Comparison of ENCODE assay signal across 8 mouse cellular contexts in genomic region chr1:133917456-133918087, GRCm38 (mm10). TPM values are rescaled to one million over a fixed set of nuclear protein-coding genes. Genes with fewer than 3 reads are reported as not detected.
DNase-seq lines count a peak whose midpoint lies in the region; ATAC-seq lines count a peak whose summit lies in the region.

No protein-coding gene starts in this region.

- H3K36me3 ChIP-seq in heart, embryonic 11.5 days (ENCODE audit: control insufficient read depth, insufficient read depth, low read length) = no peaks in the 10 kb centered on the region
- no peaks in the 10 kb centered on the region for H3K36me3 ChIP-seq in forebrain, embryonic 12.5 days (replicated peaks)
- H3K36me3 ChIP-seq in hindbrain, embryonic 13.5 days = no peaks in the 10 kb centered on the region
- 0 out of 2 replicates have a peak, but pooled peaks cover 3% of the 10 kb centered on the region for H3K36me3 ChIP-seq in lung, embryonic 15.5 days

- no peak overlapping the region for H3K4me2 ChIP-seq in heart, embryonic 11.5 days
- H3K4me2 ChIP-seq in forebrain, embryonic 12.5 days = peak overlapping the region; percentile 13
- peak overlapping the region; percentile 26 for H3K4me2 ChIP-seq in hindbrain, embryonic 13.5 days
- H3K4me2 ChIP-seq in lung, embryonic 15.5 days = peak overlapping the region; percentile 49

- 26% methylated on average over 11 of the region's 11 CpGs for WGBS in heart, embryonic 11.5 days (ENCODE audit: insufficient replicate concordance)
- WGBS in forebrain, embryonic 12.5 days = 24% methylated on average over 11 of the region's 11 CpGs
- 19% methylated on average over 11 of the region's 11 CpGs for WGBS in hindbrain, embryonic 13.5 days
- WGBS in lung, embryonic 15.5 days = 21% methylated on average over 11 of the region's 11 CpGs

- peaks cover 18% of the 10 kb centered on the region for H3K4me1 ChIP-seq in heart, embryonic 11.5 days (ENCODE audit: control insufficient read depth, insufficient read depth, low read length)
- H3K4me1 ChIP-seq in forebrain, embryonic 12.5 days = peaks cover 36% of the 10 kb centered on the region
- peaks cover 50% of the 10 kb centered on the region for H3K4me1 ChIP-seq in hindbrain, embryonic 13.5 days (replicated peaks)
- H3K4me1 ChIP-seq in lung, embryonic 15.5 days = peaks cover 78% of the 10 kb centered on the region

- 0 out of 2 replicates have a peak, but pooled peaks cover 2% of the 10 kb centered on the region for H3K27me3 ChIP-seq in heart, embryonic 11.5 days (ENCODE audit: control insufficient read depth, insufficient read depth, low read length)
- H3K27me3 ChIP-seq in forebrain, embryonic 12.5 days = peaks cover 11% of the 10 kb centered on the region
- no peaks in the 10 kb centered on the region for H3K27me3 ChIP-seq in hindbrain, embryonic 13.5 days
- H3K27me3 ChIP-seq in lung, embryonic 15.5 days = no peaks in the 10 kb centered on the region

- H3K9ac ChIP-seq in heart, embryonic 11.5 days (ENCODE audit: low read depth, low read length) = no peak overlapping the region
- no peak overlapping the region for H3K9ac ChIP-seq in forebrain, embryonic 12.5 days
- H3K9ac ChIP-seq in hindbrain, embryonic 13.5 days = peak overlapping the region; percentile 30; the same call in 1 of the 2 replicates
- 0 out of 2 replicates have a peak overlapping the region, but pooled peaks have one; percentile 1 for H3K9ac ChIP-seq in lung, embryonic 15.5 days

- H3K4me3 ChIP-seq in heart, embryonic 11.5 days (ENCODE audit: low read depth, low read length) = no peak overlapping the region
- no peak overlapping the region for H3K4me3 ChIP-seq in forebrain, embryonic 12.5 days (replicated peaks)
- no peak overlapping the region for H3K4me3 ChIP-seq in hindbrain, embryonic 13.5 days
- H3K4me3 ChIP-seq in lung, embryonic 15.5 days = no peak overlapping the region

- no peak for ATAC-seq in heart, embryonic 11.5 days (replicated peaks; ENCODE audit: insufficient number of reproducible peaks, low FRiP score, low TSS enrichment)
- ATAC-seq in forebrain, embryonic 12.5 days (ENCODE audit: low FRiP score) = peak; percentile 44; the same call in 1 of the 2 replicates
- ATAC-seq in hindbrain, embryonic 13.5 days (ENCODE audit: low FRiP score) = peak; percentile 25; the same call in 1 of the 2 replicates
- 0 out of 2 replicates have a peak, but pooled peaks have one; percentile 19 for ATAC-seq in lung, embryonic 15.5 days (ENCODE audit: borderline replicate concordance, extremely low read depth, low FRiP score, low TSS enrichment)
- no peak for ATAC-seq in granulocyte monocyte progenitor cell, adult 5-6 weeks (replicated peaks; ENCODE audit: poor library complexity, severe bottlenecking)
- no peak for ATAC-seq in erythroid progenitor cell, adult 5-6 weeks (replicated peaks; ENCODE audit: low FRiP score, poor library complexity, severe bottlenecking)

- H3K27ac ChIP-seq in heart, embryonic 11.5 days (ENCODE audit: low read depth, low read length) = no peak overlapping the region
- H3K27ac ChIP-seq in forebrain, embryonic 12.5 days = peak overlapping the region; percentile 68
- H3K27ac ChIP-seq in hindbrain, embryonic 13.5 days = peak overlapping the region; percentile 66
- H3K27ac ChIP-seq in lung, embryonic 15.5 days = peak overlapping the region; percentile 95

- DNase-seq in heart, adult 18-20 months = peak; percentile 82 to 86
- DNase-seq in thymus, postnatal 25 days = no peak

- no peaks in the 10 kb centered on the region for H3K9me3 ChIP-seq in heart, embryonic 11.5 days (replicated peaks; ENCODE audit: control insufficient read depth, low read length)
- no peaks in the 10 kb centered on the region for H3K9me3 ChIP-seq in forebrain, embryonic 12.5 days
- no peaks in the 10 kb centered on the region for H3K9me3 ChIP-seq in hindbrain, embryonic 13.5 days
- H3K9me3 ChIP-seq in lung, embryonic 15.5 days = no peaks in the 10 kb centered on the region

RNA-seq across cellular contexts. Expression of gene Prelp, which starts 3.6 kb away (rescaled TPM):
- total RNA-seq in heart, adult 18-20 months (2021) = 10 to 100 TPM; 23.4 to 28.7 TPM
- 0.55 and 1.1 TPM in 2 replicates for polyA plus RNA-seq in heart, embryonic 11.5 days (2014; fragmentation: Nextera tagmentation; extraction: Ambion mirVana)
- polyA plus RNA-seq in forebrain, embryonic 12.5 days (2016; fragmentation: Nextera tagmentation; extraction: Ambion mirVana) = 2.0 and 2.1 TPM in 2 replicates
- polyA plus RNA-seq in hindbrain, embryonic 13.5 days (2015; fragmentation: Nextera tagmentation; extraction: Ambion mirVana) = 10.2 and 14.8 TPM in 2 replicates
- polyA plus RNA-seq in lung, embryonic 15.5 days (2015; fragmentation: Nextera tagmentation; extraction: Ambion mirVana) = 17.1 and 19.6 TPM in 2 replicates
- not detected in 2 replicates for total RNA-seq in granulocyte monocyte progenitor cell, adult 5-6 weeks (2014; fragmentation: Nextera tagmentation)
- total RNA-seq in granulocyte monocyte progenitor cell, adult 5-6 weeks (2017) = not detected in 2 replicates
- 0.42 TPM in 1 of 2 replicates, not detected in the other for total RNA-seq in erythroid progenitor cell, adult 5-6 weeks (2015; ENCODE audit: low replicate concordance)
- 0.13 TPM in 1 of 2 replicates, not detected in the other for total RNA-seq in erythroid progenitor cell, adult 5-6 weeks (2017; ENCODE audit: low replicate concordance)

RNA-seq across cellular contexts. Expression of gene Optc, which starts 9.8 kb away (rescaled TPM):
- under 1 TPM; 0.23 to 0.37 TPM for total RNA-seq in heart, adult 18-20 months (2021)
- polyA plus RNA-seq in heart, embryonic 11.5 days (2014; fragmentation: Nextera tagmentation; extraction: Ambion mirVana) = 0.21 and 1.0 TPM in 2 replicates
- polyA plus RNA-seq in forebrain, embryonic 12.5 days (2016; fragmentation: Nextera tagmentation; extraction: Ambion mirVana) = 2.6 and 3.2 TPM in 2 replicates
- 2.7 and 3.6 TPM in 2 replicates for polyA plus RNA-seq in hindbrain, embryonic 13.5 days (2015; fragmentation: Nextera tagmentation; extraction: Ambion mirVana)
- 0.67 and 0.81 TPM in 2 replicates for polyA plus RNA-seq in lung, embryonic 15.5 days (2015; fragmentation: Nextera tagmentation; extraction: Ambion mirVana)
- total RNA-seq in granulocyte monocyte progenitor cell, adult 5-6 weeks (2014; fragmentation: Nextera tagmentation) = 1.2 TPM in 1 of 2 replicates, not detected in the other
- total RNA-seq in granulocyte monocyte progenitor cell, adult 5-6 weeks (2017) = not detected in 2 replicates
- not detected in 2 replicates for total RNA-seq in erythroid progenitor cell, adult 5-6 weeks (2015; ENCODE audit: low replicate concordance)
- not detected in 2 replicates for total RNA-seq in erythroid progenitor cell, adult 5-6 weeks (2017; ENCODE audit: low replicate concordance)

Comparison
In these comparisons a context has a peak if more than half of its experiments do, and no peak if none do; other contexts are left out.
1. ATAC-seq: peak in forebrain, embryonic 12.5 days (single experiment), hindbrain, embryonic 13.5 days (single experiment) and lung, embryonic 15.5 days (single experiment); none in heart, embryonic 11.5 days (single experiment), granulocyte monocyte progenitor cell, adult 5-6 weeks (single experiment) and erythroid progenitor cell, adult 5-6 weeks (single experiment).
2. H3K9ac ChIP-seq: peak in hindbrain, embryonic 13.5 days (single experiment) and lung, embryonic 15.5 days (single experiment); none in heart, embryonic 11.5 days (single experiment) and forebrain, embryonic 12.5 days (single experiment).